Mouse (Mus musculus) kidney, postnatal 10 days (tissue): ENCODE data around the gene Slc35d2.

Experiments used
- DNase-seq: peaks from one replicate; pipeline ENCODE4 v3.0.0; 2021; ENCODE audit warnings: mixed read lengths

Slc35d2 gene

DNA sequence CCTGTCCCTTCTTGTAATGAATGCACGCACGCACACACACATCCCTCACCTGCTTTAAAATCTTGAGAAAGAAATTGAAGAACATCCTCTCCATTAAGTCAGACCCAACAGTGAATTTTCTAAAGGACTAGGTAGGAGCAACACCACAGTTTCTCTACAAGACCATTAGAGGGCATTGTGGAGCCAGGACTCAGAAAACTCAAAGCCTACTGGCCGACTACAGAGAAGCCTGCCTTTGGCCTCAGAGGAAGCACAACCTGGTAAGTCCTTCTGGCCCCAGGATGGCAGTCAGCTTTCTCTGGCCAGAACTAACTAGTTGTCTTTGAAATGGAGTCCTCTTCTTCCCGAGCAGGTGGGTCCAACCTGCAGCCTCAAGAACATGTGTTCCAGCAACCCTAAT lies 78.3 kb downstream of the Slc35d2 start:
- DNase-seq = peak; percentile 29

GRCm38 (mm10) chr13:64049535-64049934 lies 79.6 kb downstream of the Slc35d2 start:
- no peak for DNase-seq

DNA sequence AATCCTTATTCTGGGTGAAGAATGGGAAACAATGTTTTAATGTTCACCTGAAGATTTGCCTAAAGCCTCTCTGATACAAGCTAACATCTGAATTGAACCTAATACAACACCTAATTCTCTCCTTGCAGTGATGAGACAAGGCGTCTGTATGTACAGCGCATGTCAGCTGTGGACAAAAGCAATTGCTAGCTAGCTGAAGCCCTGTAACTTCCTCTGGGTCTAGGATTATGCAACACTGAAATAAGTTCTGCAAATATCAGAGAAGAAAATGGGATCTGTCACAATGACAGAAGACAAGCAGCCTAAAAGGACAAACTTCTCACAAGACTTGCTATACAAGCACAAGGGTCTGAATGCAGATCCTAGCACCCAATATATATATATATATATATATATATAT lies 80.7 kb downstream of the Slc35d2 start:
- no peak for DNase-seq
